Mouse (Mus musculus) G1E (cell line): ENCODE data around the gene Prcd.

Experiments used
- CTCF ChIP-seq: IDR thresholded peaks from 2 replicates; pipeline ENCODE4 v1.5.1; 2012; ENCODE audit warnings: low read depth, low read length, inconsistent platforms, mixed read lengths
- TAL1 ChIP-seq: conservative IDR thresholded peaks from 2 replicates; pipeline ENCODE4 v1.6.1; 2012; ENCODE audit warnings: low read depth, low read length, inconsistent platforms, mixed read lengths

GRCm38 (mm10) chr11:116679148-116679547 is 25.8 kb downstream of the Prcd start:
- no peak for TF ChIP-seq CTCF
- no peak for TF ChIP-seq TAL1
